ENCODE assay signal across 12 mouse cellular contexts in the genomic region with DNA sequence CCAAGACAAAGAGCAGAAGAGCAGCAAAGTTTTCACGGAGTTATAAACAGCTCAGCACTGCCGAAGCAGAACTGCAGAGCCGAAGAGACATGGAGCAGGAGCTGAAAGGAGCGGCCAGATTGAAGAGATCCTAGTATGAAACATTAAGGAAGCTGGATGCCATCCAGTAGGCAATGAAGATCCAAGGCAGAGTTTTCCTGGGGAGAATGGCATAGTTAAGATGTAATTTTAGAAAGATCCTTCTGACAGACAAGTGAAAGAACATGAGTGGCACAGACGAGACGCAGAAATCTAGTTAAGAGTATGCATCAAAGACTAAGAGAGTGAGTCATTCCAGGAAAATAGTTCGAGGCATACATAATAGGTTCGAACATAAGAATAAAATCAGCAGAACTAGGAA.
DNase-seq lines count a peak whose midpoint lies in the region; ATAC-seq and TF ChIP-seq lines count a peak whose summit lies in the region.
"Had no signal": no experiment of that assay in that cellular context is flagged by ENCODE, and none has a peak within 500 bp of the region (broad histone marks: within the 10 kb centered on the region; RNA-seq: fewer than 3 reads in every experiment).

No protein-coding gene starts in this region.

- intact Hi-C loops in heart, postnatal 14 days (cut with DNase I), result no loop called here

- H3K4me1 ChIP-seq in heart, embryonic 11.5 days (ENCODE audit: control insufficient read depth, insufficient read depth, low read length), result no peaks in the 10 kb centered on the region
- no peaks in the 10 kb centered on the region for H3K4me1 ChIP-seq in midbrain, embryonic 15.5 days
- H3K4me1 ChIP-seq in midbrain, embryonic 16.5 days (ENCODE audit: control insufficient read depth, insufficient read depth, low read length), result 0 out of 2 replicates have a peak, but pooled peaks cover under 1% of the 10 kb centered on the region
- H3K4me1 ChIP-seq in forebrain, postnatal 0 days (ENCODE audit: insufficient read depth), result no peaks in the 10 kb centered on the region
- H3K4me1 ChIP-seq: kidney, embryonic 15.5 days; neural tube, embryonic 15.5 days had no signal

- H3K27me3 ChIP-seq in heart, embryonic 11.5 days (ENCODE audit: control insufficient read depth, insufficient read depth, low read length), result no peaks in the 10 kb centered on the region
- H3K27me3 ChIP-seq in midbrain, embryonic 15.5 days (replicated peaks), result no peaks in the 10 kb centered on the region
- no peaks in the 10 kb centered on the region for H3K27me3 ChIP-seq in midbrain, embryonic 16.5 days (ENCODE audit: control insufficient read depth, insufficient read depth, low read depth, low read length)
- H3K27me3 ChIP-seq in forebrain, postnatal 0 days (ENCODE audit: insufficient read depth, low read length), result no peaks in the 10 kb centered on the region
- H3K27me3 ChIP-seq: kidney, embryonic 15.5 days; neural tube, embryonic 15.5 days had no signal

- H3K4me2 ChIP-seq in heart, embryonic 11.5 days, result peak overlapping the region; percentile 35; the same call in 1 of the 2 replicates
- no peak overlapping the region for H3K4me2 ChIP-seq in midbrain, embryonic 15.5 days
- H3K4me2 ChIP-seq in midbrain, embryonic 16.5 days (ENCODE audit: low read length), result no peak overlapping the region
- H3K4me2 ChIP-seq in forebrain, postnatal 0 days (ENCODE audit: low read depth), result no peak overlapping the region
- H3K4me2 ChIP-seq: kidney, embryonic 15.5 days; liver, embryonic 11.5 days; neural tube, embryonic 15.5 days had no signal

- H3K36me3 ChIP-seq in heart, embryonic 11.5 days (ENCODE audit: control insufficient read depth, insufficient read depth, low read length), result no peaks in the 10 kb centered on the region
- H3K36me3 ChIP-seq in midbrain, embryonic 15.5 days (replicated peaks), result no peaks in the 10 kb centered on the region
- no peaks in the 10 kb centered on the region for H3K36me3 ChIP-seq in midbrain, embryonic 16.5 days (ENCODE audit: control insufficient read depth, insufficient read depth, low read length)
- H3K36me3 ChIP-seq in forebrain, postnatal 0 days (ENCODE audit: insufficient read depth), result no peaks in the 10 kb centered on the region
- H3K36me3 ChIP-seq: kidney, embryonic 15.5 days; neural tube, embryonic 15.5 days had no signal

- no peak for TF ChIP-seq CTCF in forebrain, postnatal 0 days (IDR thresholded peaks at IDR 0.05; ENCODE audit: low read depth)

- no peaks in the 10 kb centered on the region for H3K9me3 ChIP-seq in heart, embryonic 11.5 days (replicated peaks; ENCODE audit: control insufficient read depth, low read length)
- H3K9me3 ChIP-seq in midbrain, embryonic 15.5 days, result no peaks in the 10 kb centered on the region
- no peaks in the 10 kb centered on the region for H3K9me3 ChIP-seq in midbrain, embryonic 16.5 days (replicated peaks; ENCODE audit: control insufficient read depth, low read length, poor library complexity, severe bottlenecking)
- H3K9me3 ChIP-seq in forebrain, postnatal 0 days (ENCODE audit: low read length), result no peaks in the 10 kb centered on the region
- H3K9me3 ChIP-seq: kidney, embryonic 15.5 days; neural tube, embryonic 15.5 days had no signal

- H3K27ac ChIP-seq in heart, embryonic 11.5 days (ENCODE audit: low read depth, low read length), result no peak overlapping the region
- peak overlapping the region; percentile 26; the same call in 1 of the 2 replicates for H3K27ac ChIP-seq in midbrain, embryonic 15.5 days
- no peak overlapping the region for H3K27ac ChIP-seq in midbrain, embryonic 16.5 days (ENCODE audit: low read length)
- H3K27ac ChIP-seq in forebrain, postnatal 0 days (ENCODE audit: low read depth, low read length), result peak overlapping the region; percentile 60
- H3K27ac ChIP-seq: kidney, embryonic 15.5 days; neural tube, embryonic 15.5 days had no signal

- no peak overlapping the region for H3K9ac ChIP-seq in heart, embryonic 11.5 days (ENCODE audit: low read depth, low read length)
- no peak overlapping the region for H3K9ac ChIP-seq in midbrain, embryonic 15.5 days
- no peak overlapping the region for H3K9ac ChIP-seq in midbrain, embryonic 16.5 days (ENCODE audit: low read depth, low read length)
- no peak overlapping the region for H3K9ac ChIP-seq in forebrain, postnatal 0 days
- H3K9ac ChIP-seq: kidney, embryonic 15.5 days; neural tube, embryonic 15.5 days had no signal

- DNase-seq in heart, postnatal 14 days, result no peak
- peak; percentile 80 for DNase-seq in forebrain, postnatal 0 days
- no peak for DNase-seq in adrenal gland, adult 18-20 months (ENCODE audit: low spot score in 2 of 2)
- DNase-seq: heart, adult 11 months had no signal

- WGBS in heart, embryonic 11.5 days (ENCODE audit: insufficient replicate concordance), result 57% methylated on average over 8 of the region's 8 CpGs
- WGBS in midbrain, embryonic 15.5 days, result 74% methylated on average over 8 of the region's 8 CpGs
- WGBS in midbrain, embryonic 16.5 days, result 80% methylated on average over 8 of the region's 8 CpGs
- 44% methylated on average over 8 of the region's 8 CpGs for WGBS in forebrain, postnatal 0 days

- no peak overlapping the region for H3K4me3 ChIP-seq in heart, embryonic 11.5 days (ENCODE audit: low read depth, low read length)
- no peak overlapping the region for H3K4me3 ChIP-seq in midbrain, embryonic 15.5 days
- H3K4me3 ChIP-seq in midbrain, embryonic 16.5 days (ENCODE audit: low read depth, low read length), result no peak overlapping the region
- no peak overlapping the region for H3K4me3 ChIP-seq in forebrain, postnatal 0 days (ENCODE audit: low read depth, low read length)
- H3K4me3 ChIP-seq: kidney, embryonic 15.5 days; neural tube, embryonic 15.5 days had no signal

- ATAC-seq in heart, embryonic 11.5 days (replicated peaks; ENCODE audit: insufficient number of reproducible peaks, low FRiP score, low TSS enrichment), result no peak
- no peak for ATAC-seq in midbrain, embryonic 15.5 days (replicated peaks)
- no peak for ATAC-seq in midbrain, embryonic 16.5 days
- peak; percentile 87 for ATAC-seq in forebrain, postnatal 0 days
- ATAC-seq in erythroid progenitor cell, adult 5-6 weeks (replicated peaks; ENCODE audit: low FRiP score, poor library complexity, severe bottlenecking), result no peak
- ATAC-seq: lung, postnatal 0 days had no signal

Comparison
In these comparisons a context has a peak if more than half of its experiments do, and no peak if none do; other contexts are left out.
1. H3K27ac ChIP-seq: peak in midbrain, embryonic 15.5 days (single experiment) and forebrain, postnatal 0 days (single experiment); none in heart, embryonic 11.5 days (single experiment) and midbrain, embryonic 16.5 days (single experiment).